In genomic region chr4:117581626-117582025, GRCm38 (mm10) we compare ENCODE assay signal across 23 mouse cellular contexts. TPM values are rescaled to one million over a fixed set of nuclear protein-coding genes. Genes with fewer than 3 reads are reported as not detected.
DNase-seq lines count a peak whose midpoint lies in the region; ATAC-seq and TF ChIP-seq lines count a peak whose summit lies in the region.
"Had no signal": no experiment of that assay in that cellular context is flagged by ENCODE, and none has a peak within 500 bp of the region (broad histone marks: within the 10 kb centered on the region; RNA-seq: fewer than 3 reads in every experiment).

No protein-coding gene starts in this region.

- no peaks in the 10 kb centered on the region for H3K27me3 ChIP-seq in kidney, adult 2 months (replicated peaks; ENCODE audit: control insufficient read depth, insufficient read depth, low read length)
- no peaks in the 10 kb centered on the region for H3K27me3 ChIP-seq in kidney, embryonic 15.5 days
- H3K27me3 ChIP-seq in neural tube, embryonic 15.5 days (replicated peaks): no peaks in the 10 kb centered on the region
- H3K27me3 ChIP-seq: embryonic facial prominence, embryonic 15.5 days; heart, embryonic 13.5 days had no signal

- DNase-seq in kidney, adult 2 months: peak; percentile 8
- DNase-seq in kidney, postnatal 36 days: peak; percentile 6 to 14
- no peak for DNase-seq in kidney, adult 8-10 months
- DNase-seq in brain, adult 2 months (ENCODE audit: low read depth, low spot score): peak; percentile 33
- DNase-seq: adrenal gland, adult 8-10 months; adrenal gland, postnatal 36 days; cerebellum, adult 11 months; cerebellum, adult 8-10 months; cerebellum, postnatal 14 days; embryo, embryonic 11 days; gastrocnemius, adult 2 months; gastrocnemius, postnatal 25 days; heart, postnatal 4 days had no signal

- H3K9me3 ChIP-seq in kidney, embryonic 15.5 days (replicated peaks): no peaks in the 10 kb centered on the region
- no peaks in the 10 kb centered on the region for H3K9me3 ChIP-seq in neural tube, embryonic 15.5 days (replicated peaks)
- H3K9me3 ChIP-seq: embryonic facial prominence, embryonic 15.5 days; forebrain, embryonic 10.5 days; G1E; heart, embryonic 13.5 days had no signal

- no peaks in the 10 kb centered on the region for H3K4me1 ChIP-seq in kidney, adult 2 months (ENCODE audit: control insufficient read depth, insufficient read depth, low read length)
- H3K4me1 ChIP-seq in kidney, embryonic 15.5 days: peaks cover 11% of the 10 kb centered on the region; the same call in 1 of the 2 replicates
- peaks cover under 1% of the 10 kb centered on the region; the same call in 1 of the 2 replicates for H3K4me1 ChIP-seq in neural tube, embryonic 15.5 days

- H3K36me3 ChIP-seq in kidney, adult 2 months (ENCODE audit: control insufficient read depth, insufficient read depth, low read length): peaks cover 3% of the 10 kb centered on the region; the same call in 1 of the 2 replicates
- peaks cover 58% of the 10 kb centered on the region for H3K36me3 ChIP-seq in kidney, embryonic 15.5 days
- H3K36me3 ChIP-seq in neural tube, embryonic 15.5 days: peaks cover 24% of the 10 kb centered on the region

- H3K27ac ChIP-seq in kidney, adult 2 months (ENCODE audit: insufficient read depth, low read depth, low read length): no peak overlapping the region
- no peak overlapping the region for H3K27ac ChIP-seq in kidney, embryonic 15.5 days
- H3K27ac ChIP-seq in neural tube, embryonic 15.5 days (replicated peaks): no peak overlapping the region
- H3K27ac ChIP-seq: embryonic facial prominence, embryonic 15.5 days; forebrain, embryonic 10.5 days; gastrocnemius, adult 2 months; heart, embryonic 13.5 days; hindbrain, embryonic 14.5 days had no signal

- no peak for TF ChIP-seq POLR2A in kidney, adult 2 months (IDR thresholded peaks at IDR 0.05; ENCODE audit: low read depth, low read length)

- ATAC-seq in kidney, embryonic 15.5 days (replicated peaks; ENCODE audit: low FRiP score): no peak
- peak; percentile 78 for ATAC-seq in neural tube, embryonic 15.5 days (ENCODE audit: low FRiP score)
- no peak for ATAC-seq in inflammation-experienced regulatory T-cells, adult 6 months
- ATAC-seq: forebrain, embryonic 14.5 days had no signal

- WGBS in kidney, adult 2 months: 77% methylated on average over 9 of the region's 9 CpGs
- WGBS in kidney, embryonic 15.5 days: 53% methylated on average over 9 of the region's 9 CpGs
- WGBS in neural tube, embryonic 15.5 days: 51% methylated on average over 9 of the region's 9 CpGs

- no peak for TF ChIP-seq CTCF in kidney, adult 2 months (conservative IDR thresholded peaks at IDR 0.05; ENCODE audit: insufficient read depth, insufficient read length, low read depth, low read length)

- H3K9ac ChIP-seq in kidney, embryonic 15.5 days: no peak overlapping the region
- no peak overlapping the region for H3K9ac ChIP-seq in neural tube, embryonic 15.5 days (replicated peaks)
- H3K9ac ChIP-seq: embryonic facial prominence, embryonic 15.5 days; heart, embryonic 13.5 days; hindbrain, embryonic 14.5 days had no signal

- no peak overlapping the region for H3K4me3 ChIP-seq in kidney, adult 2 months (ENCODE audit: insufficient read depth, low read depth, low read length)
- H3K4me3 ChIP-seq in kidney, embryonic 15.5 days (replicated peaks): no peak overlapping the region
- no peak overlapping the region for H3K4me3 ChIP-seq in neural tube, embryonic 15.5 days (replicated peaks)
- H3K4me3 ChIP-seq: embryonic facial prominence, embryonic 15.5 days; erythroblast, embryonic 14.5 days; forebrain, embryonic 10.5 days; gastrocnemius, adult 2 months; heart, embryonic 13.5 days had no signal

- H3K4me2 ChIP-seq in kidney, embryonic 15.5 days: no peak overlapping the region
- no peak overlapping the region for H3K4me2 ChIP-seq in neural tube, embryonic 15.5 days
- H3K4me2 ChIP-seq: embryonic facial prominence, embryonic 15.5 days; heart, embryonic 13.5 days; hindbrain, embryonic 14.5 days had no signal

RNA-seq across cellular contexts. Expression of gene Eri3, which starts 31.5 kb away (rescaled TPM):
- 73.0 and 97.6 TPM in 2 replicates for polyA plus RNA-seq in kidney, adult 2 months (2012; rRNA removed)
- 146 and 149 TPM in 2 replicates for polyA plus RNA-seq in kidney, embryonic 15.5 days (2015; fragmentation: Nextera tagmentation; extraction: Ambion mirVana)
- 223 and 244 TPM in 2 replicates for polyA plus RNA-seq in neural tube, embryonic 15.5 days (2015; fragmentation: Nextera tagmentation; extraction: Ambion mirVana)
- polyA plus RNA-seq in inflammation-experienced regulatory T-cells, adult 6 months (2017; shearing (Covaris generic)): 10 to 100 TPM; 37.3 to 65.3 (median 61.9) TPM

Comparison
In these comparisons a context has a peak if more than half of its experiments do, and no peak if none do; other contexts are left out.
1. DNase-seq: peak in kidney, adult 2 months (single experiment), kidney, postnatal 36 days (2 of 2) and brain, adult 2 months (single experiment); none in kidney, adult 8-10 months (0 of 2).